Mouse (Mus musculus) spleen, adult 2 months (tissue): ENCODE data around the gene Gm14862. TPM values are rescaled to one million over a fixed set of nuclear protein-coding genes. Genes with fewer than 3 reads are reported as not detected.
"Not testable (repeated sequence)": the region's sequence is repeated elsewhere in the genome, so short reads cannot be mapped to it uniquely, and the experiment has no call there.

ENCODE experiments used
- DNase-seq, 2 experiments: peaks; one replicate each; pipeline versions ENCODE4 v3.0.0 to v3.0.0-alpha.2; 2012 to 2021; ENCODE audit warnings: low spot score in 2 of 2, low read depth in 1 of 2
- H3K27ac ChIP-seq: fragments of 200-500 bp; 2 replicates; pipeline ENCODE4 v1.5.1; 2012; ENCODE audit warnings: low read length, inconsistent platforms; ENCODE audit not compliant: insufficient read depth
- H3K27me3 ChIP-seq: fragments of 200-500 bp; 2 replicates; pipeline ENCODE4 v1.6.1; 2012; ENCODE audit warnings: mild to moderate bottlenecking, moderate library complexity, low read length, inconsistent platforms; ENCODE audit not compliant: control insufficient read depth, insufficient read depth
- H3K36me3 ChIP-seq: fragments of 200-500 bp; 2 replicates; pipeline ENCODE4 v1.6.1; 2012; ENCODE audit warnings: mild to moderate bottlenecking, low read length, inconsistent platforms; ENCODE audit not compliant: control insufficient read depth, insufficient read depth
- H3K4me1 ChIP-seq: fragments of 200-500 bp; 2 replicates; pipeline ENCODE4 v1.6.1; 2011; ENCODE audit warnings: inconsistent platforms; ENCODE audit not compliant: control insufficient read depth, insufficient read depth, insufficient read length
- H3K4me3 ChIP-seq: fragments of 200-500 bp; 2 replicates; pipeline ENCODE4 v1.5.1; 2011; ENCODE audit warnings: mild to moderate bottlenecking, inconsistent platforms; ENCODE audit not compliant: insufficient read depth, insufficient read length; ENCODE audit errors: extremely low read depth
- CTCF ChIP-seq: fragments of 200-500 bp; IDR thresholded peaks from 2 replicates; pipeline ENCODE4 v1.5.1; 2011; ENCODE audit warnings: mild to moderate bottlenecking, inconsistent platforms; ENCODE audit not compliant: insufficient read depth, insufficient read length, insufficient replicate concordance; ENCODE audit errors: extremely low read depth
- POLR2A ChIP-seq: fragments of 200-500 bp; IDR thresholded peaks from 2 replicates; pipeline ENCODE4 v1.6.1; 2011; ENCODE audit warnings: low read depth, low read length, inconsistent platforms
- WGBS: fragments of 180-500 bp; shearing (Covaris S2); methylation state at CpG from one replicate; pipeline ENCODE4 v1.1.7; 2018; 5-methylcytosine and 5-hydroxymethylcytosine counted together
- polyA plus RNA-seq: library from polyadenylated mRNA; depleted of rRNA; stranded (reverse); fragments of >200 nt; gene quantifications from 2 replicates; pipeline ENCODE4 v1.2.3, GENCODE M21; 2012; rRNA removed

Gm14862 gene
- 0.09 TPM in 1 of 2 replicates, not detected in the other for polyA plus RNA-seq

DNA sequence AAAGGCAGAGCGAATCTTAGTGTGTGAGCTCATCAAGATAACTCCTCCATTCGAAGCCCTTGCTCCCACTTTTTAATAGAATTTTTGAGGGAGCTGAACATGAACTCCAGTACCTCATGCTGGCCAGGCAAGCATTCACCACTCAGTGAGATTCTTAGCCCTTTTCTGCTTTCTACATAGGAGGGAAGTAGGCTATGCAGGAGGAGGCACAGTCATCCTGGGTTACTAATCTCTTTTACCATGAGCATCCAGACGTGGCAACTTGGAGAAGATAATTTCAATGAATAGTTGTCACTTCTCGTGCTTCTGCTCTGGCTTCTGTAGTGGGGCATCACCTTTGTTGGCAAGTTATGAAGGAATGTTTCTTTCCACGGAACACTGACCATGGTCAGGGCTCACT, at the start of gene Gm14862:
TSS of gene Gm14862 (minus strand) at position 134 of the 400 bp plus-strand sequence.
- Histone ChIP-seq H3K27ac (no peak within 1 kb of the TSS), H3K4me3 (no peak within 1 kb of the TSS), H3K4me1 (no peaks in the 10 kb centered on the region), H3K36me3 (no peaks in the 10 kb centered on the region), H3K27me3 (no peaks in the 10 kb centered on the region)
- TF ChIP-seq CTCF = no peak
- TF ChIP-seq POLR2A = no peak
- 82% methylated on average over 5 of the region's 5 CpGs for WGBS
- DNase-seq = no peak

DNA sequence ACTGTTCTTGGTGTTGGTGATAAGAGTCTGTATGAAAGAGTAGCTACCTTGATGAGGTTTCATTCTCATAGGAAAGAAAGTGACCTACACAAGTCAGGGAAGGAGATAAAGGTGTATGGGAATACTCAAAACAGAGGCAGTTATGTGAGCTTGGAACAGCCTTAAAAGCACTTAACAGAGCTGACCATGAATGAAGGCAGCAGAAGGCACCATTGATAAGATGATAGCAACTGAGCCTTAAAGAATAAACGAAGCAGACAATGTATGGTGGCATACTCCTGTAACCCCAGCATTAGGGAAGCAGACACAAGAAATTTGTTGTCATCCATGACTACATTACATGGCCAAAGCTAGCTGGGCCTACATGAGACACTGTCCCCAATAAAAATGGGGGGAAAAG, 46.8 kb upstream of the Gm14862 start:
- no peak overlapping the region for H3K27ac ChIP-seq
- no peak for DNase-seq
- WGBS = 82% methylated on average over 1 of the region's 1 CpGs
- TF ChIP-seq CTCF = no peak
- TF ChIP-seq POLR2A = no peak
- no peak overlapping the region for H3K4me3 ChIP-seq
- H3K36me3 ChIP-seq = no peaks in the 10 kb centered on the region
- H3K27me3 ChIP-seq = no peaks in the 10 kb centered on the region
- H3K4me1 ChIP-seq = no peaks in the 10 kb centered on the region

GRCm38 (mm10) chrX:9302791-9303190, 46.1 kb upstream of the Gm14862 start:
- no peak for DNase-seq
- Histone ChIP-seq H3K4me3 (no peak overlapping the region), H3K27ac (no peak overlapping the region), H3K27me3 (no peaks in the 10 kb centered on the region), H3K36me3 (no peaks in the 10 kb centered on the region), H3K4me1 (no peaks in the 10 kb centered on the region)
- TF ChIP-seq CTCF = no peak
- no peak for TF ChIP-seq POLR2A
- WGBS = 52% methylated on average over 5 of the region's 5 CpGs

GRCm38 (mm10) chrX:9298413-9298864, 41.7 kb upstream of the Gm14862 start:
- no peak overlapping the region for H3K27ac ChIP-seq
- DNase-seq = no peak
- no peaks in the 10 kb centered on the region for H3K4me1 ChIP-seq
- WGBS = 81% methylated on average over 5 of the region's 5 CpGs
- no peak overlapping the region for H3K4me3 ChIP-seq
- no peaks in the 10 kb centered on the region for H3K27me3 ChIP-seq
- no peaks in the 10 kb centered on the region for H3K36me3 ChIP-seq
- TF ChIP-seq CTCF = no peak
- TF ChIP-seq POLR2A = no peak

DNA sequence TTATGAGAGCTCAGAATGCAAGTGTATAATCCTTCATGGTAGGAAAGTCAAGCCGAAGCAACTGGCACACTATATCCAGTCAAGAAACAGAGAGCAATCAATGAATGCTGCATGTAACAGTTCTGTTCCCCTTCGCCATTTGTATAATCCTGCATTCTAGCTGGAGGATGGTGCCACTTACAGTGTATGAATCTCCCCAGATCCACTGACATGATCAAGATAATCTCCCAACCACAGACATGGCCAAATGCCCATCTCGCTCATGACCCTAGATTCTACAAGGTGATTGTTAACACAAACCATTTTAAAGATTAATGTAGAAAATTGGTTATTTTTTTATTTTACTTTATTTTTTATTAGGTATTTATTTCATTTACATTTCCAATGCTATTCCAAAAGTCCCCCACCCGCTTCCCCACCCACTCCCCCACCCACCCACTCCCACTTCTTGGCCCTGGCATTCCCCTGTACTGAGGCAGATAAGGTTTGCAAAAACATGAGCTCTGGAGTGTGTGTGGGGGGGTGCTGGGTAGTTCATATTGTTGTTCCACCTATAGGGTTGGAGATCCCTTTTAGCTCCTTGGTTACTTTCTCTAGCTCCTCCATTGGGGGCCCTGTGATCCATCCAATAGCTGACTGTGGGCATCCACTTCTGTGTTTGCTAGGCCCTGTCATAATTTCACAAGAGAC, 36.6 kb upstream of the Gm14862 start:
- not testable (repeated sequence) for H3K4me3 ChIP-seq, H3K36me3 ChIP-seq, DNase-seq, H3K27ac ChIP-seq, H3K27me3 ChIP-seq, H3K4me1 ChIP-seq
- 86% methylated on average over 4 of the region's 4 CpGs for WGBS

GRCm38 (mm10) chrX:9283464-9283863, 26.8 kb upstream of the Gm14862 start, which contains the start of gene H2al1m:
H2al1m (plus strand) TSS chrX:9283764.
- no CpG with 5 or more reads among the region's 1 CpGs for WGBS

DNA sequence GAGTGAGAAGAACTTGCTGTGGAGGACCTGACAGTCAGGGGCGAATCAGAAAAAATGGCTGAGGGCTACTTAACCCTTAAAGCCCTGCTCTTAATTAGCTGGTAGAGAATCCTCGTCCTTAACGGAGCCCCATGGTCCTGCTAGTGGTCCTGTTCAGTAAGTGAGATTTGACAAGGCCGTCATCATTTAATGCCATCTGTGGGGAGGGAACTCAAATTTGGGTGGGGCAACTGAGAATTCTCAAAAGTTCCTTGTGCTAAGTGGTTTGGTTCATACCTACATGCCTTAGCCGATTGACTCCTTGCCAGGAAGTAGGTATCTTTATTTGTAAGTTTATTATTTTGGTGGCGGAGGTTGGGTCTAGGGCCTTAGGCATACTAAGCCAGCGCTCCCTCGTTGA, 17.6 kb upstream of the Gm14862 start:
- H3K27ac ChIP-seq = no peak overlapping the region

More at GRCm38 (mm10) chrX:9283464-9283863, 26.8 kb upstream of the Gm14862 start, which contains the start of gene H2al1m:
- H3K36me3 ChIP-seq, DNase-seq, H3K4me1 ChIP-seq, H3K27me3 ChIP-seq, H3K27ac ChIP-seq, H3K4me3 ChIP-seq: not testable (repeated sequence)

More for the DNA sequence above, 17.6 kb upstream of the Gm14862 start:
- H3K27me3 ChIP-seq = no peaks in the 10 kb centered on the region
- no peak overlapping the region for H3K4me3 ChIP-seq
- DNase-seq = no peak
- WGBS = 70% methylated on average over 8 of the region's 8 CpGs
- no peaks in the 10 kb centered on the region; the same call in 1 of the 2 replicates for H3K4me1 ChIP-seq
- H3K36me3 ChIP-seq = no peaks in the 10 kb centered on the region
- no peak for TF ChIP-seq POLR2A
- no peak for TF ChIP-seq CTCF
